Mouse (Mus musculus) gastrocnemius, adult 2 months (tissue): ENCODE results near the gene Coro7. TPM values are rescaled to one million over a fixed set of nuclear protein-coding genes. Genes with fewer than 3 reads are reported as not detected.

Experiments
- DNase-seq: peaks from one replicate; pipeline ENCODE4 v3.0.0; 2022
- H3K27ac ChIP-seq: fragments of 200-600 bp; 2 replicates; pipeline ENCODE4 v1.8.1; 2022; ENCODE audit warnings: mild to moderate bottlenecking
- H3K4me3 ChIP-seq: fragments of 200-600 bp; 2 replicates; pipeline ENCODE4 v1.8.1; 2022; ENCODE audit warnings: mild to moderate bottlenecking, moderate library complexity
- CTCF ChIP-seq: fragments of 200-600 bp; IDR thresholded peaks from 2 replicates; pipeline ENCODE4 v1.8.1; 2022; ENCODE audit warnings: antibody characterized with exemption, mild to moderate bottlenecking, moderate library complexity
- intact Hi-C: fragments of 180-260 bp; cut with DNase I; formaldehyde crosslinking; loops from one replicate; pipeline ENCODE4 v1.15.1; 2025
- total RNA-seq, 2 experiments: library from RNA; stranded (reverse); gene quantifications; 2 replicates each; pipeline ENCODE4 v1.2.3; 2021

The Coro7 gene
- total RNA-seq, 2 experiments from 2014 or later = 12.1 to 13.6 TPM

DNA sequence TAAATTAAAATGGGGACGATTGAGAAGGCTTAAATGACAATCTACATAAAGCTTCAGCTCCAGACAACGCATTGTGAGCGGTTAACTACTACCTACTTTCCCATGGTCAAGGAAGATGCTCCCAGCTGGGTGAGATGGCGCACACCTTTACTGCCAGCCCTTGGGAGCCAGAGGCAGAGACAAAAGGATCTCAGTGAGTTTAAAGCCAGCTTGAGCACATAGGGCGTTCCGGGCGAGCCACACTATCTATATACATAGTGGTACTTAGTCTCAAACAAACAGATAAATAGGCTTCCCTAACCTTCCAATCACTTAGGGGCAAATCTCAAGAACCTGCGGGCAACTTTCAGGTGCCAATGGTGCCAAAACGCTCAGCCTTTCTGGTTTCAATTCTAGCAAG is 55.5 kb downstream of the Coro7 start:
- Histone ChIP-seq H3K27ac (peak overlapping the region; percentile 96), H3K4me3 (peak overlapping the region; percentile 97)
- TF ChIP-seq CTCF = no peak
- intact Hi-C loops = no loop called here
- DNase-seq = peak; percentile 16

DNA sequence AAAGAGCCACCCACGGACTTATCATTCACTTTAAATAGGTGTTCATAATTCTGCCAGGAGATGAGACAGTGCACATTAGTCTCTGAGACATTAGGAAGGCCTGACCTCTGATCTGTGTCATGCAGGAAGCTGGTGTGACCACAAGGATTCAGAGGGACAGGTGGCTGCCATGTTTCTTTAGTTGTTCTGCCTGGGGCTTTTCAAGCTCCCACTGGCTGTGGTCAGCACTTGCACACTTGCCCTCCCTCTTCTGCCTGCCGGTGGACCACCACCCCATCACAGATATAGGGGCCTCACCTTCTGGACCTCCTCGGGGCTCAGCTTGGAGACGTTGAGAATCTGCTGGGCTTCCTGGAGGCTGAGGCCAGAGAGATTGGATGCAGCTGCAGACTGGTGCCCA is 62.7 kb downstream of the Coro7 start:
- H3K4me3 ChIP-seq = no peak overlapping the region
- H3K27ac ChIP-seq = no peak overlapping the region
- DNase-seq = no peak
- TF ChIP-seq CTCF = no peak
- intact Hi-C loops = no loop called here

DNA sequence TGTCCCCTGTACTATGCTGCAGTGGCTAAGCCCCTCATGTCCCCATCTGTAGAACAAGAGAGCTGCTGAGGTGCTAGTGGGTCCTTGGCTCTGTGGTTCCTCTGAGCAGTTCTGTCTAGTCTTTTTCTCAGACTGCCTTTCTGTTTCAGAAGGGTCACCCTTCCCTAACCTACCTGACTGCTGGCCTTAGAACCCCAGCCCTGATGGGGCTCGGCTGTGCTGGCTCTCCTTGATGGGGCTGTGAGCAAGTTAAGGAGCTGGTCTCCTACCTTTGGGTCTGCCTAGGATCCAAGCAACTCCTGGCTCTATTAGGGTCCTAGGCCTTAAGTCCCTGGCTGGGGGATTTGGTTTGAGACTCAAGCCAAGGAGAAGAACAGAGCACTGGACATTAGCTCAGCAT is 64.3 kb downstream of the Coro7 start:
- Histone ChIP-seq H3K4me3 (no peak overlapping the region), H3K27ac (no peak overlapping the region; the same call in 1 of the 2 replicates)
- intact Hi-C loops = no loop called here
- TF ChIP-seq CTCF = no peak
- no peak for DNase-seq

DNA sequence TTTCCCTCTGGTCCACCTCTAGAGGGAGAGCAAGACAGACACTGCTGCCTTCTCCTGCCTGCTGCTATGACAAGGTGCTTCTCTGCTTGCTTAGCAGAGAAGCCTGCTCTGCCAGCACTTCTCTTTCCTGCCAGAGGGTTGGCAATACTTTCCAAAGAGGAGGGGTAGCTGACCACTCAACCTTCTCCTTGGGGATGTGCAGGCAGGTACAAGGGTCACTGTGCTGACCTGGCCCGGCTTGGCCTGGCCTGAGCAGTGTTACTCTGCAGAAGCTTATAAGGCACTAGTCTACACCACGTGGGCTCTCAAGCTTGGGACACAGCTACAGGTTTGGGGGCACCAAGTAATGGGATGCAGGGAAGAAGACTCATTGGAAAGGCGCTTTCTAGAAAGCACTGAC is 64.9 kb downstream of the Coro7 start:
- Histone ChIP-seq H3K4me3 (no peak overlapping the region), H3K27ac (no peak overlapping the region)
- TF ChIP-seq CTCF = no peak
- intact Hi-C loops = no loop called here
- no peak for DNase-seq

DNA sequence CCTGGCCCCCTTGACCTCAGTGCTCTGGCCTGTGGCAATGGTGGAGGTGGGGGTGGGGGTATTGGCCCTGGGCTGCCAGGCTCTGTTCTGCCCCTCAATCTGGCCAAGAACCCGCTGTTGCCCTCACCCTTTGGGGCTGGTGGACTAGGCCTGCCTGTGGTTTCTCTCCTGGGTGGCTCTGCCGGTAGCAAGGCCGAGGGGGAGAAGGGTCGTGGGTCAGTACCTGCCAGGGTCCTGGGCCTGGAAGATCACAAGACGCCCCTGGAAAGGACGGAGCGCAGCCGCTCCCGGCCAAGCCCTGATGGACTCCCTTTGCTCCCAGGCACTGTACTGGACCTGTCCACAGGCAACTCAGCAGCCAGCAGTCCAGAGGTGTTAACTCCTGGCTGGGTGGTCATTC is 65.8 kb downstream of the Coro7 start:
- no peak for TF ChIP-seq CTCF
- no peak for DNase-seq
- H3K4me3 ChIP-seq = no peak overlapping the region
- H3K27ac ChIP-seq = no peak overlapping the region
- intact Hi-C loops = no loop called here

DNA sequence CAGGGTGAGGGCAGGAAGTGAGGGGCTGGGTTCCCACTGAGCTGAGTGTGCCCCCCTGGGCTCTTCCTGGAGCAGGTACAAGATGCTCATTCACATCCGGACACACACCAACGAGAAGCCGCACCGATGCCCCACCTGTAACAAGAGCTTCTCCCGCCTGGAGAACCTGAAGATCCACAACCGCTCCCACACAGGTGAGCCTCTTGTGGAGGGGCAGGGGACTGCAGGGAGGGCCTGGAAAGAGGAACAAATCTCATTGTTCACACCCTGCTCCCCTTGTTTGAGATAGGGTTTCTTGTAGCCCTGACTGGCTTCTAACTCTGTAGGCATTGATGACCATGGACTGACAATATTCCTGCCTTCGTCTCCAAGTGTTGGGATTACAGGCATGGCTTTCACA is 67.9 kb downstream of the Coro7 start:
- TF ChIP-seq CTCF = no peak
- DNase-seq = no peak
- intact Hi-C loops = no loop called here
- no peak overlapping the region for H3K4me3 ChIP-seq
- no peak overlapping the region for H3K27ac ChIP-seq

DNA sequence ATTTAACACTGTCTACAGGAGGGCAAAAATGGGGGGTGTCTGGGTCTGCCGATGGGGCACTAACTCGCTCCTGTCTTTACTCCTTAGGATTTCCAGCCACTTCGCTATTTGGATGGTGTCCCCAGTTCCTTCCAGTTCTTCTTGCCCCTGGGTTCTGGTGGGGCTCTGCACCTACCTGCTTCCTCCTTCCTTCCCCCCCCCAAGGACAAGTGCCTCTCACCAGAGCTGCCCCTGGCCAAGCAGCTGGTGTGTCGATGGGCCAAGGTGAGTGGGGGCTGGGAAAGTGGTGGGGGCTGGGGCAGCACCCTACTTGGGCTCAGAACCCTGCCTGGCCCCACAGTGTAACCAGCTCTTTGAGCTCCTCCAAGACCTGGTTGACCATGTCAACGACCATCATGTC is 68.4 kb downstream of the Coro7 start:
- Histone ChIP-seq H3K4me3 (no peak overlapping the region), H3K27ac (no peak overlapping the region)
- no peak for TF ChIP-seq CTCF
- intact Hi-C loops = no loop called here
- DNase-seq = no peak

DNA sequence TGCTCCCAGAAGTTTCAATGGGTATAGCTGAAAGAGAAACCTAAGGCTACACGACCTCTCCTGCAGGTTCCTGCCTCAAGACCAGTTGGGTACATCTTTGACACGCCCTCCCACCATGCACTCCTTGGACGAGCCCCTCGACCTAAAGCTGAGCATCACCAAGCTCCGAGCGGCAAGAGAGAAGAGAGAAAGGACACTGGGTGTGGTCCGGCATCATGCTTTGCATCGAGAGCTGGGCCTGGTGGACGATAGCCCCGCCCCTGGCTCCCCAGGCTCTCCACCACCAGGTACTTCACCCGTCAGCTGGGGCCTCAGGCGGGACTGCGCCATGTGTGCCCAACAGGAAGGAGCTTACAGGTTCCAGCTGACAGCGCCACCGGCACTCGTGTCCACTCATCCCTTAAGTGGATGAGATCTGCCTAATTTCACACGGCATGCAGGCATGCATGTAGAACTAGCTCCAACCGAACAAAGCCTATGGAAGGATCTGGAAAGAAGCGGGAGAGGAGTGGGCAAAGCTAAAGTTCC is 71.0 kb downstream of the Coro7 start:
- Histone ChIP-seq H3K27ac (no peak overlapping the region), H3K4me3 (no peak overlapping the region)
- no peak for DNase-seq
- intact Hi-C loops = loop anchor here (5.0 kb wide), 1 partner anchor 121 kb away; no protein-coding TSS in a partner anchor
- TF ChIP-seq CTCF = no peak

DNA sequence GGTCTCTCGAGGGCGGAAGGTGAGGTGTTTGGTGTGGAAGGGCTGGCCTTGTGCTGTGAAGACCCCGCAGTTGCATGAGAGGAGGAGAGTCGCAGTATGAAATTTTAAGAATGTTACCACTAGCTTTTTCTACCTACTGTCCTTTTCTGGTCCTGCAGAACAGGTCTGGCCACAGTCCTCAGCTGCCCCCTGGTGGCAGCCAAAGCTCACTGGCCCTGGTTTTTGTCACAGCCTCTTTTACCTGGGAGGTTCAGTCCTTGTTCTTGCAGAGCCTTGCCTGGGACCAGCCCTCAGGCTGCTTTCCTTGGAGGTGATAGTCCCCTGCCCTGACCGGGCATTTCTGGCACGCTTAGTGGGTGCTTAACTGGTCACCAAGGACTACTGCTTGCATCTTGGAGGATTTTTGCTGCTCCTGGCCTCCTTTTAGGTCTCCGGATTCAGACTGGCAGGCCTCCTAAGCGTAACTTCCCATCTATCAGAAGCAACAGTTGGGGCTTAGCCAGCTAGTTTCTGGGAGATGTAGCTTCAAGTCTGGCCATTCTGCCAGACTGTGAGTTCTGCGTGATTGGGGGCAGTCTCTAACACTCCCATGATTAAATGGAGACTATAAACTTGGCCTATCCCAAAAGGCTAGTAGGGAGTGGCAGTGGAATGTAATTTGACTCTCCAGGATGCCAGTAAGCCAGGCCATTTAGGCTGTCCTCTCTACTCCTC is 71.6 kb downstream of the Coro7 start:
- DNase-seq = peak; percentile 87
- Histone ChIP-seq H3K4me3 (no peak overlapping the region), H3K27ac (no peak overlapping the region)
- intact Hi-C loops = loop anchor here (1.0 to 5.0 kb wide), 5 partner anchors 15 to 303 kb away; no protein-coding TSS in a partner anchor
- TF ChIP-seq CTCF = peak; percentile 100; the same call in 1 of the 2 replicates

DNA sequence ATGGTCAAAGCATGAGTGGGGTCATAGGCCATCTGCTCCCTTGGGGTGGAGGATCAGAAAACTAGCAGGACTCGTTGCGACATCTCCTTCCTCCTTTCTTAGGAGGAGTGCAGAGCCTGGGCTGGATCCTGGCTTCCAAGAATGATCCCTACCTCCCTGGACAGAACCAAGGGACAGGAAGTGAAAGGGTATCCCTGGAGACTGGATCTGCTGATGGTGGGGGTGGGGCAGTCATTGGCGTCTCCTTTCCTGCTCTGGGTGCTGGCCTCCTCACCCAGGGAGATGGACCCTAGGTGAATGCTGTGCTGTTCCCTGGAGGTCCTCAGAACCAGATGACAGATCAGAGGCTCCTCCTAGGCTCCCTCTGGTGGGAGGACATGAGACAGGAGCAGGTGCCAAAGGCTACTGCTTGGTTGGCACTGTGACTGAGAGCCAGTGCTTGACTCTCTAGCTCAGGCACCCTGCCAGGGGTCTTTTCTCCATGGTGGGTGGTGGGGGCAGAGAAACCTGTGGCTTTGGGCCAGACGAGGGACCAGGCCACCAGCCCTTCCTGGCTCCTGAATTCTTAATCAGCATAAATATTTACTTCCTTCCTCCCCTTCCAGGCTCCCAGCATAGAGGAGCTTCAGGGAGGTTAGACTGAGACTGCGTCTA is 73.0 kb downstream of the Coro7 start:
- intact Hi-C loops = loop anchor here (1.0 to 5.0 kb wide), 6 partner anchors 13 to 302 kb away; no protein-coding TSS in a partner anchor
- Histone ChIP-seq H3K4me3 (peak overlapping the region; percentile 26), H3K27ac (peak overlapping the region; percentile 79)
- TF ChIP-seq CTCF = peak; percentile 73
- peak; percentile 75 for DNase-seq

DNA sequence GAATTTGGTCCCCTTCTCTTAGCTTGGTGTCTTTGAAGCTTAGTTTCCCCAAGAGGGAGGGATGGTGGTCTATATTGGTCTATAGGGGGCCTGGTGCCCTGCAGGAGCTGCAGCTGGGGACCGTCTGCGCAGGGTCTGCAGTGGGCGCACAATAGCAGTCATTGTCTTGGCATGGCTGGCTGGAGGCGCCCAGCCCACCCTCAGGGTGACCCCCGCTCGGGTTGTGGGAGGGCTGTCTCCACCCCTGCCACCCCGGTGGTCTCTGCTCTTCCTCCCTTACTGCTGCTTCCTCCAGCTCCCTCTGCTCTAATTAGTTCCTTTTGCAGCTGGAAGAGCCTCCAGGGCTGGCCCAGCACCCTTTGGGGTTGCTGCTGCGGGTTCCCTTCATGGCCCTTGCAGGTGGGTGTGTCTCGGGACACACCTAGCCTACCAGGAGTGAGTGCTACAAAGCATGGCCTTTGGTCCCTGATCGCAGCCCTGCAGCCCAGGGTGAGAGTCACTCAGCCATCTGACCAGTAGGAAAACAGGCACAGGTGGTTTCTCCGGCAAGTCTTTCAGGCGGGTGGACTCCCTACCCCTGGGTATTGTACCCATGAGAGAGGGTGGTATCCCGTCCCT is 74.0 kb downstream of the Coro7 start:
- Histone ChIP-seq H3K27ac (peak overlapping the region; percentile 79; the same call in 1 of the 2 replicates), H3K4me3 (no peak overlapping the region)
- no peak for DNase-seq
- intact Hi-C loops = loop anchor here (1.0 to 5.0 kb wide), 4 partner anchors 45 to 301 kb away; no protein-coding TSS in a partner anchor
- TF ChIP-seq CTCF = no peak

DNA sequence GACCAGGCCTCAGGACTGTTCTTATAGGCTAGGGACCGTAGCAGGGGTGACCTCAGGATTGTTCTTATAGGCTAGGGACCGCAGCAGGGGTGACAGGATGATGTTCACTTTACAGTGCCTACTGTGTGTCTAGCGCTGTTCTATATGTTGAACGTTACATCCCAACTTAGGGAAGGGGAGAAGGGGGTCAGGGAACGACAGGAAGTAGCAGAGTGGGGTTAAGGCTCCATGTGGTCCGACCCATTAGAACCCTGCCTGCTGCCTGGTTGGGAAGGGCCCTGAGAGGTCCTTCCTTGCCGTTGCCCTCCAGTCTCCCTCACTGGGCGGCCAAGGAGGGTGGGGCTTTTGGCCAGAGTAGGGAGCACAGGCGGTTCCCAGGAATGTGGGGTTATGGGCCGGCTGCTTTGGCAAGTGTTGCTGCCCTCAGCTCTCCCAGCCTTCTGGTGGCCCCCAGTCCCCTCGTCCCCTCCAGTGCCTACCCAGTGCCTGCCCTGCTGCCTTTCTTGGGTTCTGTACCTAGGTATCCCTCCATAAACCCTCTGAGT is 75.2 kb downstream of the Coro7 start:
- no peak for TF ChIP-seq CTCF
- DNase-seq = peak; percentile 59
- Histone ChIP-seq H3K4me3 (no peak overlapping the region), H3K27ac (peak overlapping the region; percentile 28)
- intact Hi-C loops = no loop called here

DNA sequence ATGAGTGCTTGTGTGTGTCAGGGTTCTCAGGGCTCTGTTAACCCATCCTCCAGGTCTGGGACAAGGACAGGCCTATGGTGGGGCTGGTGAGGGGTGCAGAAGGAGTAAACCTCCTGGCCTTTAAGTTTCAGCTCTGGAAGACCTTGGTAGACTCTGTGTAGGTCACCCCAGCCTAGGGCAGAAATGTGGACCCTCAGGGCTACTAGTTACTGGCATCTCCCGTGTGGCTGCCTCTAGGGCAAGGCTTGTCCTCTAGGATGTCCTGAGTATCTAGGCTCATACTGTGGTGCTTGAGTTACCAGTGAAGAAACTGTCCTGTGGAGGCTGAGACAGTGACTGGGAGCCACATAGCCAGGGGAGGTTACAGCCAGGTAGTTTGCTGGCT is 76.1 kb downstream of the Coro7 start:
- no peak for TF ChIP-seq CTCF
- intact Hi-C loops = no loop called here
- Histone ChIP-seq H3K4me3 (no peak overlapping the region), H3K27ac (peak overlapping the region; percentile 28)
- DNase-seq = no peak
